29 mouse cellular contexts compared by ENCODE assay signal in the genomic region with DNA sequence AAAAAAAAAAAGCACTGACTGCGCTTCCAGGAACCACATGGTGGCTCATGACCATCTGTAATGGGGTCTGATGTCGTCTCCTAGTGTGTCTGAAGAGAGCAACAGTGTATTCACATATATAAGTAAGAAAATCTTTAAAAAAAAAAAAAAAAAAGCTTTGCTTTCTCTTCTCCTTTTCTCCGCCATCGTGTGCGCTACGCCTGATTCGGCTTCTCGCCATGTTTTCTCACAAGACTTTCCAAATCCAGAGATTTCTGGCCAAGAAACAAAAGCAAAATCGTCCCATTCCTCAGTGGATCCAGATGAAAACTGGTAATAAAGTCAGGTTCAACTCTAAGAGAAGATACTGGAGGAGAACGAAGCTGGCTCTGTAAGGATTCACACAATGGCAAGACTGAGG. TPM values are rescaled to one million over a fixed set of nuclear protein-coding genes. Genes with fewer than 3 reads are reported as not detected.
DNase-seq lines count a peak whose midpoint lies in the region; ATAC-seq and TF ChIP-seq lines count a peak whose summit lies in the region.
"Had no signal": no experiment of that assay in that cellular context is flagged by ENCODE, and none has a peak within 500 bp of the region (broad histone marks: within the 10 kb centered on the region; RNA-seq: fewer than 3 reads in every experiment).

No protein-coding gene starts in this region.

- no peak for TF ChIP-seq POLR2A in kidney, adult 2 months (IDR thresholded peaks at IDR 0.05; ENCODE audit: low read depth, low read length)

- DNase-seq in kidney, adult 2 months: peak; percentile 47
- no peak for DNase-seq in liver, embryonic 13.5 days
- DNase-seq in liver, postnatal 0 days: no peak
- no peak for DNase-seq in frontal cortex, postnatal 10 days (ENCODE audit: low spot score in 2 of 2)
- DNase-seq: adrenal gland, postnatal 14 days; cerebellum, adult 18-20 months; forebrain, postnatal 0 days; gastrocnemius, postnatal 36 days; heart, adult 18-20 months; heart, postnatal 36 days; layer of hippocampus, adult 9-11 months; lung, adult 2 months; thymus, postnatal 4 days had no signal

- H3K4me2 ChIP-seq in kidney, embryonic 15.5 days: no peak overlapping the region
- no peak overlapping the region for H3K4me2 ChIP-seq in liver, embryonic 13.5 days
- H3K4me2 ChIP-seq in liver, postnatal 0 days (ENCODE audit: low read depth, low read length): no peak overlapping the region
- H3K4me2 ChIP-seq: embryonic facial prominence, embryonic 15.5 days; forebrain, embryonic 12.5 days; heart, embryonic 11.5 days; hindbrain, embryonic 12.5 days; intestine, embryonic 15.5 days; limb, embryonic 15.5 days; midbrain, embryonic 12.5 days; neural tube, embryonic 13.5 days had no signal

- H3K27ac ChIP-seq in kidney, adult 2 months (ENCODE audit: insufficient read depth, low read depth, low read length): no peak overlapping the region
- H3K27ac ChIP-seq in kidney, embryonic 15.5 days: no peak overlapping the region
- H3K27ac ChIP-seq in liver, embryonic 13.5 days: peak overlapping the region; percentile 51
- no peak overlapping the region for H3K27ac ChIP-seq in liver, postnatal 0 days (ENCODE audit: low read depth)
- peak overlapping the region; percentile 99 for H3K27ac ChIP-seq in macrophage
- H3K27ac ChIP-seq: embryonic facial prominence, embryonic 10.5 days; embryonic facial prominence, embryonic 15.5 days; forebrain, embryonic 12.5 days; hindbrain, embryonic 12.5 days; hindbrain, postnatal 0 days; intestine, embryonic 15.5 days; limb, embryonic 10.5 days; limb, embryonic 15.5 days; midbrain, embryonic 12.5 days; neural tube, embryonic 13.5 days had no signal

- TF ChIP-seq CTCF in kidney, adult 2 months (conservative IDR thresholded peaks at IDR 0.05; ENCODE audit: insufficient read depth, insufficient read length, low read depth, low read length): no peak
- no peak for TF ChIP-seq CTCF in liver, postnatal 0 days (IDR thresholded peaks at IDR 0.05; ENCODE audit: low read depth)
- TF ChIP-seq CTCF in E14TG2a.4 (conservative IDR thresholded peaks at IDR 0.05; ENCODE audit: low read length): no peak

- H3K9me3 ChIP-seq in kidney, embryonic 15.5 days (replicated peaks): no peaks in the 10 kb centered on the region
- H3K9me3 ChIP-seq in liver, embryonic 13.5 days (replicated peaks): no peaks in the 10 kb centered on the region
- H3K9me3 ChIP-seq in liver, postnatal 0 days (ENCODE audit: low read length): no peaks in the 10 kb centered on the region
- no peaks in the 10 kb centered on the region for H3K9me3 ChIP-seq in E14TG2a.4 (ENCODE audit: low read length)
- H3K9me3 ChIP-seq: embryonic facial prominence, embryonic 10.5 days; embryonic facial prominence, embryonic 15.5 days; forebrain, embryonic 12.5 days; hindbrain, embryonic 12.5 days; intestine, embryonic 15.5 days; limb, embryonic 10.5 days; limb, embryonic 15.5 days; midbrain, embryonic 12.5 days; neural tube, embryonic 13.5 days had no signal

- peaks cover 95% of the 10 kb centered on the region for H3K79me2 ChIP-seq in macrophage (ENCODE audit: inconsistent target)

- TF ChIP-seq EP300 in liver, postnatal 0 days (IDR thresholded peaks at IDR 0.05; ENCODE audit: low read depth): no peak

- H3K27me3 ChIP-seq in kidney, adult 2 months (replicated peaks; ENCODE audit: control insufficient read depth, insufficient read depth, low read length): no peaks in the 10 kb centered on the region
- H3K27me3 ChIP-seq in kidney, embryonic 15.5 days: no peaks in the 10 kb centered on the region
- H3K27me3 ChIP-seq in liver, embryonic 13.5 days: no peaks in the 10 kb centered on the region
- no peaks in the 10 kb centered on the region for H3K27me3 ChIP-seq in liver, postnatal 0 days (ENCODE audit: insufficient read depth, low read length)
- H3K27me3 ChIP-seq in E14TG2a.4 (ENCODE audit: insufficient read depth, low read length): no peaks in the 10 kb centered on the region
- H3K27me3 ChIP-seq: embryonic facial prominence, embryonic 15.5 days; forebrain, embryonic 12.5 days; hindbrain, embryonic 12.5 days; intestine, embryonic 15.5 days; limb, embryonic 15.5 days; midbrain, embryonic 12.5 days; neural tube, embryonic 13.5 days; Patski had no signal

- no peak overlapping the region for H3K4me3 ChIP-seq in kidney, adult 2 months (ENCODE audit: insufficient read depth, low read depth, low read length)
- H3K4me3 ChIP-seq in kidney, embryonic 15.5 days (replicated peaks): no peak overlapping the region
- H3K4me3 ChIP-seq in liver, embryonic 13.5 days (replicated peaks): no peak overlapping the region
- H3K4me3 ChIP-seq in liver, postnatal 0 days (ENCODE audit: low read depth, low read length): no peak overlapping the region
- H3K4me3 ChIP-seq in E14TG2a.4 (replicated peaks; ENCODE audit: low read length): peak overlapping the region; percentile 8
- H3K4me3 ChIP-seq in macrophage (ENCODE audit: inconsistent target): no peak overlapping the region
- H3K4me3 ChIP-seq: embryonic facial prominence, embryonic 10.5 days; embryonic facial prominence, embryonic 15.5 days; forebrain, embryonic 12.5 days; hindbrain, embryonic 12.5 days; intestine, embryonic 15.5 days; limb, embryonic 10.5 days; limb, embryonic 15.5 days; midbrain, embryonic 12.5 days; neural tube, embryonic 13.5 days had no signal

- WGBS in kidney, adult 2 months: 87% methylated on average over 10 of the region's 10 CpGs
- 87% methylated on average over 10 of the region's 10 CpGs for WGBS in kidney, embryonic 15.5 days
- 86% methylated on average over 10 of the region's 10 CpGs for WGBS in liver, embryonic 13.5 days (ENCODE audit: insufficient replicate concordance)
- 89% methylated on average over 10 of the region's 10 CpGs for WGBS in liver, postnatal 0 days (ENCODE audit: insufficient replicate concordance)
- 83% methylated on average over 10 of the region's 10 CpGs for WGBS in macrophage (ENCODE audit: missing documents)

- no peaks in the 10 kb centered on the region for H3K36me3 ChIP-seq in kidney, adult 2 months (ENCODE audit: control insufficient read depth, insufficient read depth, low read length)
- H3K36me3 ChIP-seq in kidney, embryonic 15.5 days: no peaks in the 10 kb centered on the region
- peaks cover 33% of the 10 kb centered on the region for H3K36me3 ChIP-seq in liver, embryonic 13.5 days
- 0 out of 2 replicates have a peak, but pooled peaks cover 9% of the 10 kb centered on the region for H3K36me3 ChIP-seq in liver, postnatal 0 days (replicated peaks; ENCODE audit: insufficient read depth, low read length)
- peaks cover 19% of the 10 kb centered on the region for H3K36me3 ChIP-seq in E14TG2a.4 (ENCODE audit: insufficient read depth, low read length)
- no peaks in the 10 kb centered on the region for H3K36me3 ChIP-seq in macrophage (ENCODE audit: inconsistent target)
- H3K36me3 ChIP-seq: embryonic facial prominence, embryonic 15.5 days; forebrain, embryonic 12.5 days; intestine, embryonic 15.5 days; limb, embryonic 15.5 days; neural tube, embryonic 13.5 days had no signal

- H3K4me1 ChIP-seq in kidney, adult 2 months (ENCODE audit: control insufficient read depth, insufficient read depth, low read length): peaks cover 48% of the 10 kb centered on the region
- peaks cover 43% of the 10 kb centered on the region for H3K4me1 ChIP-seq in kidney, embryonic 15.5 days
- peaks cover 84% of the 10 kb centered on the region for H3K4me1 ChIP-seq in liver, embryonic 13.5 days (replicated peaks)
- peaks cover 56% of the 10 kb centered on the region for H3K4me1 ChIP-seq in liver, postnatal 0 days (ENCODE audit: insufficient read depth)
- H3K4me1 ChIP-seq in E14TG2a.4 (replicated peaks; ENCODE audit: low read depth, low read length): peaks cover 72% of the 10 kb centered on the region

- no peak overlapping the region for H3K9ac ChIP-seq in kidney, embryonic 15.5 days
- H3K9ac ChIP-seq in liver, embryonic 13.5 days: no peak overlapping the region
- H3K9ac ChIP-seq in liver, postnatal 0 days (replicated peaks): no peak overlapping the region
- H3K9ac ChIP-seq: embryonic facial prominence, embryonic 15.5 days; forebrain, embryonic 12.5 days; forebrain, postnatal 0 days; hindbrain, embryonic 12.5 days; intestine, embryonic 15.5 days; limb, embryonic 15.5 days; midbrain, embryonic 12.5 days; neural tube, embryonic 13.5 days had no signal

- ATAC-seq in kidney, embryonic 15.5 days (replicated peaks; ENCODE audit: low FRiP score): no peak
- ATAC-seq in liver, embryonic 13.5 days (ENCODE audit: low read depth): no peak
- ATAC-seq in liver, postnatal 0 days: no peak
- ATAC-seq: forebrain, postnatal 0 days; hindbrain, postnatal 0 days; intestine, embryonic 15.5 days; Patski had no signal

RNA-seq across cellular contexts. Expression of a gene that starts 29.2 kb away (rescaled TPM):
- polyA plus RNA-seq in kidney, adult 2 months (2012; rRNA removed): 126 and 129 TPM in 2 replicates
- polyA plus RNA-seq in kidney, embryonic 15.5 days (2015; fragmentation: Nextera tagmentation; extraction: Ambion mirVana): 99.5 and 106 TPM in 2 replicates
- 148 and 164 TPM in 2 replicates for polyA plus RNA-seq in liver, embryonic 13.5 days (2015; fragmentation: Nextera tagmentation; extraction: Ambion mirVana)
- 84.2 and 84.4 TPM in 2 replicates for polyA plus RNA-seq in liver, postnatal 0 days (2015; fragmentation: Nextera tagmentation; extraction: Ambion mirVana)
- total RNA-seq in macrophage (2018; cell fraction: chromatin; rRNA removed): 100 to 1,000 TPM; 136 to 537 (median 201) TPM
- 100 to 1,000 TPM in 7 of 26 experiments, 10 to 100 TPM in 19; 72.0 to 192 (median 85.2) TPM for total RNA-seq in macrophage (2018; cell fraction: cytosol; rRNA removed)
- 100 to 1,000 TPM; 131 to 456 (median 217) TPM for total RNA-seq in macrophage (2018; cell fraction: nucleus; rRNA removed)
- polyA plus RNA-seq in macrophage (2018): 38.6 to 159 TPM (median 48.4 TPM) in 3 replicates

RNA-seq across cellular contexts. Expression of a gene that starts 45.5 kb away (rescaled TPM):
- 0.22 and 0.39 TPM in 2 replicates for polyA plus RNA-seq in kidney, adult 2 months (2012; rRNA removed)
- polyA plus RNA-seq in kidney, embryonic 15.5 days (2015; fragmentation: Nextera tagmentation; extraction: Ambion mirVana): 88.5 and 98.2 TPM in 2 replicates
- 59.8 and 79.4 TPM in 2 replicates for polyA plus RNA-seq in liver, embryonic 13.5 days (2015; fragmentation: Nextera tagmentation; extraction: Ambion mirVana)
- polyA plus RNA-seq in liver, postnatal 0 days (2015; fragmentation: Nextera tagmentation; extraction: Ambion mirVana): 20.7 and 25.8 TPM in 2 replicates
- 10 to 100 TPM in 5 of 26 experiments, 1 to 10 TPM in 21; 2.1 to 18.9 (median 7.1) TPM for total RNA-seq in macrophage (2018; cell fraction: chromatin; rRNA removed)
- total RNA-seq in macrophage (2018; cell fraction: cytosol; rRNA removed): 10 to 100 TPM in 13 of 26 experiments, 1 to 10 TPM in 13; 4.3 to 30.1 (median 10.4) TPM
- 10 to 100 TPM in 12 of 26 experiments, 1 to 10 TPM in 14; 2.6 to 18.6 (median 9.8) TPM for total RNA-seq in macrophage (2018; cell fraction: nucleus; rRNA removed)
- polyA plus RNA-seq in macrophage (2018): 3.4 to 14.0 TPM (median 11.8 TPM) in 3 replicates

RNA-seq across cellular contexts. Expression of a gene that starts 48.3 kb away (rescaled TPM):
- polyA plus RNA-seq in kidney, adult 2 months (2012; rRNA removed): 2.9 and 3.1 TPM in 2 replicates
- 16.4 and 20.9 TPM in 2 replicates for polyA plus RNA-seq in kidney, embryonic 15.5 days (2015; fragmentation: Nextera tagmentation; extraction: Ambion mirVana)
- 1.1 and 1.2 TPM in 2 replicates for polyA plus RNA-seq in liver, embryonic 13.5 days (2015; fragmentation: Nextera tagmentation; extraction: Ambion mirVana)
- 0.56 and 1.0 TPM in 2 replicates for polyA plus RNA-seq in liver, postnatal 0 days (2015; fragmentation: Nextera tagmentation; extraction: Ambion mirVana)
- total RNA-seq in macrophage (2018; cell fraction: chromatin; rRNA removed): not detected
- total RNA-seq in macrophage (2018; cell fraction: cytosol; rRNA removed): not detected
- total RNA-seq in macrophage (2018; cell fraction: nucleus; rRNA removed): not detected
- polyA plus RNA-seq in macrophage (2018): not detected in 3 replicates
- total RNA-seq: MEL had no signal

Comparison
In these comparisons a context has a peak if more than half of its experiments do, and no peak if none do; other contexts are left out.
1. H3K27ac ChIP-seq: peak in liver, embryonic 13.5 days (single experiment) and macrophage (single experiment); none in kidney, adult 2 months (single experiment), kidney, embryonic 15.5 days (single experiment) and liver, postnatal 0 days (single experiment).